Mouse (Mus musculus): ENCODE data around the gene Pdk2. TPM values are rescaled to one million over a fixed set of nuclear protein-coding genes. Genes with fewer than 3 reads are reported as not detected.

The Pdk2 gene
- polyA plus RNA-seq, 1 experiment from 2014 or later: 21.8 TPM

DNA sequence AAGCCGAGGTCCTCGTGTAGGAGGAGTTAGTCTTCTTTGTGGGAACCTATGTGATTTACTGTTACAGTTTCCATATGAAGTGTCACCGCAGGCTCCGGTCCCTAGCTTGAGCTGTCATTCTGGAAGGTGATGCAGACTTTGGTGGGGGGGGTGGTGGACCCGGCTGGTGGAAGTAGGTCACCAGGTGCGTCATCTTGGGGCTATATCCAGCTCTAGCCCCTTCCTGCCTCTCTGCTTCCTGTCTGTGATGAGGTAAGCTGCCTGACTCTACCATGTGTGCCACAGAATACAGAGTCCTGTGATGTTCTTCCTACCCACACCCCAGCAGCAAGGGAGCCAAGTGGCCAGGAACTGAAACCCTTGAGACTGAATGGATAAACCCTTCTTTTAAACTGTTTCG lies 41.7 kb upstream of the Pdk2 start:
- Histone ChIP-seq H3K4me2 (ENCODE audit: low read depth, low read length) (no peak overlapping the region), H3K36me3 (ENCODE audit: control insufficient read depth, insufficient read depth, low read length) (no peaks in the 10 kb centered on the region), H3K9ac (replicated peaks; ENCODE audit: low read depth, low read length) (no peak overlapping the region), H3K27me3 (ENCODE audit: control insufficient read depth, insufficient read depth, low read length) (peaks cover 5% of the 10 kb centered on the region), H3K9me3 (ENCODE audit: control insufficient read depth, low read length) (no peaks in the 10 kb centered on the region), H3K4me1 (ENCODE audit: control insufficient read depth, insufficient read depth, low read length) (no peaks in the 10 kb centered on the region), H3K4me3 (ENCODE audit: low read depth, low read length) (no peak overlapping the region), H3K27ac (ENCODE audit: low read depth, low read length) (no peak overlapping the region)
- 92% methylated on average over 7 of the region's 7 CpGs for WGBS
- no peak for ATAC-seq (ENCODE audit: low read depth)

DNA sequence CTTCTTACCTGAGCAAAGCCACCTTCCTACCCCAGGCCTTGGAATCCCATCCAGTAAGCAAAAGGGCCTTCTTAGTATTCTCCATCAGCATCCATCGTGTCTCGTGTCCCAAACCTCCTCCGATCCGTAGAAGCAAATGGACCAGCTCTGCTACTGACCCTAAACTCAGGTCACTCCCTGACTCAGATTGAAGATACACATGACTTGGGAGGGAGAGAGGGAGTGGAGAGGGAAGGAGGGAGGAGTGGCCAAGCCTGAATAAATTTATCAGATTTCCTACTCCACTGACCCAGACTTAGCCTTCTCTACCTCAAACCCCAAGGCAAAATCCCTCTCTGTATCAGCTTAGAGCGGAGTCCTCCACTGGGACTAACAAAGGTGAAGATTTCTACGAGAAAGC lies 39.6 kb upstream of the Pdk2 start:
- no peak for ATAC-seq (ENCODE audit: low read depth)
- WGBS: 80% methylated on average over 6 of the region's 6 CpGs

DNA sequence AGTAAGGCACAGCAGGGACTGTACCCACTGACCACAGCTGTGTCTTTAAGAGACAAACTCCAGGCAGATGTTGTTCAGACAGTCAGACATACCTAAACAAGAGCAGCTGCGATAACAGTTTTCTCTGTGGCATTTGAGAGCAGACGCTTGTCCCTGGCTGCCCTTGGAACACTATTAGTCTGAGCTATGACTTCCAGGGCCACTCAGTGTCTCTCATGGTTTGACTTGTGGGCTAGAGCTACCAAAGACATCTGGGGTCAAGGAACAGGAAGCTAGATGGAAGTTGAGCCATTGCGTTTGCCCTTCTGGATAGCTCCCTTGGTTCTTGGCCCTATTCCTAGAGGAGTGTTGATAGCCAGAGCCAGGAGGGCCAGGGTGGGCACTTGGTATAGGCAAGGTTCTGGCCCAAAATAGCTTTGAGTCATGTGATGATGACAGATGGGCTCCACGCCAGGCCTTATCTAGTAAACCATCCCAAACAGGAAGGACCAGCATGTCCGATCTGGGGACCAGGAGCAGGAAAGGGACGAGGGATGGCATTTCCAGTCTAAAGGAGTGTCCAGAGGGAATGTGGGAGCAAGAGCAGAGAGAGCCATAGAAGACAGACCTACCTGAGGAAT lies 38.2 kb upstream of the Pdk2 start:
- no peaks in the 10 kb centered on the region for H3K9me3 ChIP-seq (ENCODE audit: control insufficient read depth, low read length)
- no peak overlapping the region for H3K27ac ChIP-seq (ENCODE audit: low read depth, low read length)
- ATAC-seq (ENCODE audit: low read depth): no peak
- H3K27me3 ChIP-seq (ENCODE audit: control insufficient read depth, insufficient read depth, low read length): peaks cover 20% of the 10 kb centered on the region
- H3K4me3 ChIP-seq (ENCODE audit: low read depth, low read length): no peak overlapping the region
- H3K36me3 ChIP-seq (ENCODE audit: control insufficient read depth, insufficient read depth, low read length): no peaks in the 10 kb centered on the region
- 86% methylated on average over 6 of the region's 6 CpGs for WGBS
- H3K4me1 ChIP-seq (ENCODE audit: control insufficient read depth, insufficient read depth, low read length): no peaks in the 10 kb centered on the region; the same call in 1 of the 2 replicates
- H3K4me2 ChIP-seq (ENCODE audit: low read depth, low read length): no peak overlapping the region
- no peak overlapping the region for H3K9ac ChIP-seq (replicated peaks; ENCODE audit: low read depth, low read length)

More for the DNA sequence above, 39.6 kb upstream of the Pdk2 start:
- Histone ChIP-seq H3K4me1 (ENCODE audit: control insufficient read depth, insufficient read depth, low read length) (no peaks in the 10 kb centered on the region), H3K27me3 (ENCODE audit: control insufficient read depth, insufficient read depth, low read length) (peaks cover 14% of the 10 kb centered on the region), H3K4me2 (ENCODE audit: low read depth, low read length) (no peak overlapping the region), H3K27ac (ENCODE audit: low read depth, low read length) (no peak overlapping the region), H3K9ac (replicated peaks; ENCODE audit: low read depth, low read length) (no peak overlapping the region), H3K9me3 (ENCODE audit: control insufficient read depth, low read length) (no peaks in the 10 kb centered on the region), H3K4me3 (ENCODE audit: low read depth, low read length) (no peak overlapping the region), H3K36me3 (ENCODE audit: control insufficient read depth, insufficient read depth, low read length) (no peaks in the 10 kb centered on the region)

DNA sequence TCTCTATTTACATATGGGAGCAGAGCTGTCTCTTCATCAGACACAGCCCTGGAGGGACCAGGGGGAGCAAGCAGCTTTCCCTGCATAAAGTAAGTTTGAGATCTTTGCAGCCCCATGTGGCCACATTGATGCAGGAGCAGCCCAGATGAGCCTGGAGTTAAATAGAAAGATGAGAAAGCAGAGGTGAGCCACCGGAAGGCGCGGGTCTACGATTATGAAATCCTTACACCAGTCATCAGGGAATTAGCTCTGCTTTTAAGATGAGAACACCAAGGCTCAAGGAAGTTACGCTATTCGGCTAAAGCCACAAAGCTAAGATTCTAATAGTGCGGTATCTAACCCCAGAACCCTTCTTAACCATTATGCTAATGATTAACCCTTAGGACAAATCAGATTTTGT lies 36.8 kb upstream of the Pdk2 start:
- 66% methylated on average over 7 of the region's 7 CpGs for WGBS
- ATAC-seq (ENCODE audit: low read depth): no peak
- Histone ChIP-seq H3K27ac (ENCODE audit: low read depth, low read length) (no peak overlapping the region), H3K9ac (replicated peaks; ENCODE audit: low read depth, low read length) (no peak overlapping the region), H3K36me3 (ENCODE audit: control insufficient read depth, insufficient read depth, low read length) (no peaks in the 10 kb centered on the region), H3K4me2 (ENCODE audit: low read depth, low read length) (no peak overlapping the region), H3K27me3 (ENCODE audit: control insufficient read depth, insufficient read depth, low read length) (peaks cover 23% of the 10 kb centered on the region), H3K4me3 (ENCODE audit: low read depth, low read length) (no peak overlapping the region), H3K4me1 (ENCODE audit: control insufficient read depth, insufficient read depth, low read length) (no peaks in the 10 kb centered on the region; the same call in 1 of the 2 replicates), H3K9me3 (ENCODE audit: control insufficient read depth, low read length) (no peaks in the 10 kb centered on the region)

DNA sequence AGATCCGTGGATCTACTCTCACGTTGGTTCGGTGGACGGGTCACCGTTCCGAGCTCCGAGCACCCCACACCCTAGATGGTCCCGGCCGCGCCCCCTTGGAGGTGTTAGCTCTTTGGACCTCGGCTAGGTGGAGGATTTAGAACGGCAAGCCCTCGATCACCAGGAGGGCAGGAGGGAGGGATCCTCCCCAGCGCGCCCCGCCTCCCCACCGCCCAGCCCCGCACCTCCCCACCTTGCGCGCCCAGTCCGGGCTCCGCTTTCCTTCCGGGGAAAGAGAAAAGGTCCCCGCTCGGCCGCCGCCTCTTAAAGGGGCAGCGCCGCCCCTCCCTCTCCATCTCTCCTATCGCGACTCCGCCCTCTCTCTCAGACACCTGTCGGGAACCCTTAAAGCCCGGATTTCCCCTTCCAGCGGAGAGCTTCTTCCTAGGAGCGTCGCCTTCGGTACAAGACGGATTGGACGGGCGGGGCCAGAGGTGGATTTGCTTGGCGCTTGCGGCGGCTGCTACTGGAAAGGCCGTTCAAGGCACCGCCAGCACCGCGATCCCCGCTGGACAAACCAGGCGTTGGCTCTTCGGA lies 35.5 kb upstream of the Pdk2 start, which contains the start of gene Itga3:
Gene Itga3 (minus strand): TSS at position 266 of the 576 bp plus-strand sequence.
- ATAC-seq (ENCODE audit: low read depth): peak; percentile 85
- under 1% methylated on average over 50 of the region's 51 CpGs for WGBS
- H3K27me3 ChIP-seq (ENCODE audit: control insufficient read depth, insufficient read depth, low read length): peaks cover 21% of the 10 kb centered on the region

DNA sequence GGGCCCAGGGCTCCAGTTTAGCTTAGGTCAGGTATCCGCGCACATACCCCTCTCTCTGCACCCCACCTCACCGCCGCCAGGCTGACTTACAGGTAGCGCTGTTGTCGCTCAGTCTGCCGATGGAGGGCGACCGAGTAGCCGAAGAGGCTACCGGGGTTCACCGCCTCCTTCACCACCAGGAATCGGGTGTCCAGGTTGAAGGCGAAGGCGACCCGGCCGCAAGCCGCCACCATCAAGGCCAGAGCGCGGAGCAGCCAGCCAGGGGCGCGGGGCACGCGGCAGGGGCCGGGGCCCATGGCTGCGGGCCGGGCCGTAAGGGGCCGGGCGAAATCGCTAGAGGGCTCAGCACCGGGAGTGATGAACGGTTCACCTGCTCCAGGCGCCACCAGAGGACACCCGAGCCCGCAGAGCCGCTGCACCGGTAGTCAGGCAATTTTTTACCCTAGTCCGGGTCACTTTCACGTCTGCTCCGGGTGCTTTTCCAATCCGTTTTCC lies 34.9 kb upstream of the Pdk2 start:
- peak overlapping the region; percentile 70 for H3K9ac ChIP-seq (replicated peaks; ENCODE audit: low read depth, low read length)
- H3K27me3 ChIP-seq (ENCODE audit: control insufficient read depth, insufficient read depth, low read length): peaks cover 21% of the 10 kb centered on the region
- no peaks in the 10 kb centered on the region; the same call in 1 of the 2 replicates for H3K4me1 ChIP-seq (ENCODE audit: control insufficient read depth, insufficient read depth, low read length)
- H3K27ac ChIP-seq (ENCODE audit: low read depth, low read length): peak overlapping the region; percentile 52; the same call in 1 of the 2 replicates
- peak; percentile 69 for ATAC-seq (ENCODE audit: low read depth)
- peak overlapping the region; percentile 80 for H3K4me2 ChIP-seq (ENCODE audit: low read depth, low read length)
- no peaks in the 10 kb centered on the region for H3K9me3 ChIP-seq (ENCODE audit: control insufficient read depth, low read length)
- peak overlapping the region; percentile 64 for H3K4me3 ChIP-seq (ENCODE audit: low read depth, low read length)
- WGBS: under 1% methylated on average over 42 of the region's 42 CpGs
- no peaks in the 10 kb centered on the region for H3K36me3 ChIP-seq (ENCODE audit: control insufficient read depth, insufficient read depth, low read length)

More for the DNA sequence above, 35.5 kb upstream of the Pdk2 start, which contains the start of gene Itga3:
- no peaks in the 10 kb centered on the region for H3K9me3 ChIP-seq (ENCODE audit: control insufficient read depth, low read length)
- peak within 1 kb of the TSS; percentile 64 for H3K4me3 ChIP-seq (ENCODE audit: low read depth, low read length)
- peak within 1 kb of the TSS; percentile 70 for H3K9ac ChIP-seq (replicated peaks; ENCODE audit: low read depth, low read length)
- peak within 1 kb of the TSS; percentile 80 for H3K4me2 ChIP-seq (ENCODE audit: low read depth, low read length)
- H3K4me1 ChIP-seq (ENCODE audit: control insufficient read depth, insufficient read depth, low read length): no peaks in the 10 kb centered on the region; the same call in 1 of the 2 replicates
- peak within 1 kb of the TSS; percentile 52; the same call in 1 of the 2 replicates for H3K27ac ChIP-seq (ENCODE audit: low read depth, low read length)
- no peaks in the 10 kb centered on the region for H3K36me3 ChIP-seq (ENCODE audit: control insufficient read depth, insufficient read depth, low read length)

DNA sequence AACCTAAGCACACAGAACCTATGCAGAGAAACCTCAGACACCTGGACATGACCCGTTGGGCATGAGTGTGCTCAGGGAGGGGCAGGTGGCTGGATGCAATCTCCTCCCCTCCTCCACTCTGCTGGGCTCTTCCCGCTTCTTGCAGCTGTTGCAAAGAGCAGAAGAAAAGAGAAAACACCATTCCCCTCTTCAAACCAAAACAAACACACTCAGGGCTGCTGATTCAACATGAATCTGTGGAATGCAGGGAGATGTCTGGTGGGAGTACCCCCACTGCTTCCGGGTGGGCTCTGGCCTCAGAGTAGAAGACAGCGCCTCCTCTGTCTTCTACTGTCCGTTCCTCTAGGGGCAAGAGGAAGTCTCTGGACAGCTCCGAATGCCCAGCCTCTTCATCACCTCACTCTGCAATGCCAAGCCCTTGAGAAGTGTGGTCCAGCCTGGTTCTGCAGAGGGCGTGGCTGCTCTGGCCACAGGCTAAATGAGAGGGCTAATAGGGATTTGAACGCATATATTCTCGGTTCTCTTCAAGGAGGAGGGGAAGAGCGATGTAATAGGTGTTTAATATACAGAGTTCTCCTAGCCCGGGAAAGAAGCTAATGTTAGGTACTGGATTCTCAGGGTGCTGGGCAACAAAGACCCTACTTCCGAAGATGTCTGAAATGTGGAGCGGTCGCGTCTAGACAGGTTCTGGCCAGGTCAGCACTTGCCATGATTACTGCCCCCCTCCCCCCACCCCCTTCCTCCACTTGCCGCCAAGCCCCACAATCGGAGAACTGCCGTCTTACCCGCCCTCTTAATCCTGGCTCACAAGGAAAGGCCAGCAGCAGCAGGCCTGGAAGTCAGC lies 34.3 kb upstream of the Pdk2 start:
- Histone ChIP-seq H3K9ac (replicated peaks; ENCODE audit: low read depth, low read length) (peak overlapping the region; percentile 70), H3K4me2 (ENCODE audit: low read depth, low read length) (peak overlapping the region; percentile 80), H3K36me3 (ENCODE audit: control insufficient read depth, insufficient read depth, low read length) (no peaks in the 10 kb centered on the region), H3K27ac (ENCODE audit: low read depth, low read length) (no peak overlapping the region), H3K9me3 (ENCODE audit: control insufficient read depth, low read length) (no peaks in the 10 kb centered on the region), H3K4me3 (ENCODE audit: low read depth, low read length) (peak overlapping the region; percentile 64), H3K27me3 (ENCODE audit: control insufficient read depth, insufficient read depth, low read length) (peaks cover 21% of the 10 kb centered on the region), H3K4me1 (ENCODE audit: control insufficient read depth, insufficient read depth, low read length) (no peaks in the 10 kb centered on the region; the same call in 1 of the 2 replicates)
- 8% methylated on average over 19 of the region's 19 CpGs for WGBS
- ATAC-seq (ENCODE audit: low read depth): peak; percentile 3; the same call in 1 of the 2 replicates

DNA sequence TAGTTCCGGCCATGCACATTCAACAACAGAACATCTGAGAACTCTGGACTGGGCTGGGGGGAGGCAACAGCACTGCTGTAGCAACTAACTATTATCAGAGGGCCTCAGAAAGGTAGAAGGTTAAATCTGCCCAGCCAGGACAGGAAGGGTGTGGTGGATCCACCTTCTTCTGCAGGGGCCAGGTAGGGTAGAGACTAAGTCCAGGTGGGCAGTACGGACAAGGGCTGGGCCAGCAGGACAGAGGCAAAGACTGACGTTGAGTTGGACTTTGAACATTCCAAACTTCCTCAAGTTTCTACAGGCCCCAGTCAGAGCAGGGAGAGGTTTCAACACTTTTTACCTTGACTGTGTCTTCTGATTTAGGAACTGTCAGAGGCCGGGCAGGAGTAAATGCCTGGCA lies 33.5 kb upstream of the Pdk2 start:
- peak overlapping the region; percentile 64; the same call in 1 of the 2 replicates for H3K4me3 ChIP-seq (ENCODE audit: low read depth, low read length)
- no peaks in the 10 kb centered on the region; the same call in 1 of the 2 replicates for H3K4me1 ChIP-seq (ENCODE audit: control insufficient read depth, insufficient read depth, low read length)
- no peak for ATAC-seq (ENCODE audit: low read depth)
- H3K27me3 ChIP-seq (ENCODE audit: control insufficient read depth, insufficient read depth, low read length): peaks cover 21% of the 10 kb centered on the region
- H3K4me2 ChIP-seq (ENCODE audit: low read depth, low read length): peak overlapping the region; percentile 80
- H3K36me3 ChIP-seq (ENCODE audit: control insufficient read depth, insufficient read depth, low read length): no peaks in the 10 kb centered on the region
- no peaks in the 10 kb centered on the region for H3K9me3 ChIP-seq (ENCODE audit: control insufficient read depth, low read length)
- no peak overlapping the region for H3K27ac ChIP-seq (ENCODE audit: low read depth, low read length)
- 77% methylated on average over 4 of the region's 4 CpGs for WGBS
- H3K9ac ChIP-seq (replicated peaks; ENCODE audit: low read depth, low read length): no peak overlapping the region
